Mouse (Mus musculus) midbrain, embryonic 15.5 days (tissue): ENCODE data around the gene Slc35a2. TPM values are rescaled to one million over a fixed set of nuclear protein-coding genes. Genes with fewer than 3 reads are reported as not detected.
A peak's percentile ranks its signal among the peaks of the same experiment; 100 is the strongest.
"Not testable (repeated sequence)": the region's sequence is repeated elsewhere in the genome, so short reads cannot be mapped to it uniquely, and the experiment has no call there.

ENCODE experiments used
- ATAC-seq: fragments of 200-750 bp; cut with Nextera tagmentation; replicated peaks from 2 replicates; pipeline ENCODE4 v1.8.0; 2017; ENCODE audit warnings: moderate TSS enrichment
- H3K27ac ChIP-seq: fragments of 300-500 bp; sonication (generic); 2 replicates; pipeline ENCODE4 v1.5.1; 2015; ENCODE audit warnings: mild to moderate bottlenecking, inconsistent platforms
- H3K27me3 ChIP-seq: fragments of 300-500 bp; sonication (generic); replicated peaks from 2 replicates; pipeline ENCODE4 v1.6.1; 2015; ENCODE audit warnings: inconsistent platforms
- H3K36me3 ChIP-seq: fragments of 300-500 bp; sonication (generic); replicated peaks from 2 replicates; pipeline ENCODE4 v1.6.1; 2015; ENCODE audit warnings: inconsistent platforms
- H3K4me1 ChIP-seq: fragments of 300-500 bp; sonication (generic); 2 replicates; pipeline ENCODE4 v1.6.1; 2015; ENCODE audit warnings: inconsistent platforms
- H3K4me2 ChIP-seq: fragments of 300-500 bp; sonication (generic); 2 replicates; pipeline ENCODE4 v1.6.1; 2015; ENCODE audit warnings: inconsistent platforms, mild to moderate bottlenecking, moderate library complexity
- H3K4me3 ChIP-seq: fragments of 300-500 bp; sonication (generic); 2 replicates; pipeline ENCODE4 v1.5.1; 2015; ENCODE audit warnings: mild to moderate bottlenecking, inconsistent platforms
- H3K9ac ChIP-seq: fragments of 300-500 bp; sonication (generic); 2 replicates; pipeline ENCODE4 v1.6.1; 2015; ENCODE audit warnings: mild to moderate bottlenecking, inconsistent platforms
- H3K9me3 ChIP-seq: fragments of 300-500 bp; sonication (generic); 2 replicates; pipeline ENCODE4 v1.6.1; 2016; ENCODE audit warnings: inconsistent platforms
- WGBS: fragments of 180-500 bp; shearing (Covaris S2); methylation state at CpG from one replicate; pipeline ENCODE4 v1.1.7; 2015; ENCODE audit warnings: mixed read lengths; 5-methylcytosine and 5-hydroxymethylcytosine counted together
- polyA plus RNA-seq: library from polyadenylated mRNA; unstranded; fragments of >200 nt; fragmentation: Nextera tagmentation; extraction: Ambion mirVana; gene quantifications from 2 replicates; pipeline ENCODE4 v1.2.1, GENCODE M21; 2015

Gene Slc35a2
- polyA plus RNA-seq, 1 experiment from 2014 or later, result 42.9 TPM

- Histone ChIP-seq H3K9me3 (no peaks in the 10 kb centered on the region), H3K9ac (no peak overlapping the region), H3K4me3 (no peak overlapping the region), H3K4me1 (no peaks in the 10 kb centered on the region), H3K27ac (no peak overlapping the region), H3K36me3 (no peaks in the 10 kb centered on the region; the same call in 1 of the 2 replicates), H3K4me2 (no peak overlapping the region), H3K27me3 (no peaks in the 10 kb centered on the region)
- no peak for ATAC-seq
- WGBS, result 100% methylated on average over 1 of the region's 1 CpGs
These were observed 16.7 kb upstream of the Slc35a2 start for GRCm38 (mm10) chrX:7867141-7867540.

GRCm38 (mm10) chrX:7868506-7868905, 15.3 kb upstream of the Slc35a2 start:
- no peak overlapping the region for H3K4me2 ChIP-seq
- no peak overlapping the region for H3K9ac ChIP-seq
- H3K36me3 ChIP-seq, result no peaks in the 10 kb centered on the region; the same call in 1 of the 2 replicates
- H3K4me1 ChIP-seq, result no peaks in the 10 kb centered on the region
- no peak overlapping the region for H3K4me3 ChIP-seq
- H3K27ac ChIP-seq, result no peak overlapping the region
- ATAC-seq, result no peak
- WGBS, result 31% methylated on average over 2 of the region's 2 CpGs
- H3K9me3 ChIP-seq, result no peaks in the 10 kb centered on the region
- no peaks in the 10 kb centered on the region for H3K27me3 ChIP-seq

- Histone ChIP-seq H3K4me2 (no peak overlapping the region), H3K27ac (no peak overlapping the region), H3K27me3 (no peaks in the 10 kb centered on the region), H3K4me1 (no peaks in the 10 kb centered on the region), H3K9ac (no peak overlapping the region), H3K9me3 (no peaks in the 10 kb centered on the region), H3K36me3 (no peaks in the 10 kb centered on the region; the same call in 1 of the 2 replicates), H3K4me3 (no peak overlapping the region)
- no peak for ATAC-seq
- 25% methylated on average over 3 of the region's 3 CpGs for WGBS
These were observed 14.0 kb upstream of the Slc35a2 start for GRCm38 (mm10) chrX:7869826-7870225.

- Histone ChIP-seq H3K4me1 (peaks cover 10% of the 10 kb centered on the region), H3K27me3 (no peaks in the 10 kb centered on the region), H3K27ac (peak within 1 kb of the TSS; percentile 79), H3K4me3 (peak within 1 kb of the TSS; percentile 60), H3K4me2 (peak within 1 kb of the TSS; percentile 79), H3K36me3 (no peaks in the 10 kb centered on the region), H3K9ac (peak within 1 kb of the TSS; percentile 68), H3K9me3 (no peaks in the 10 kb centered on the region)
- ATAC-seq, result peak; percentile 92
- WGBS, result 29% methylated on average over 37 of the region's 38 CpGs
These were observed 5.8 kb upstream of the Slc35a2 start, which contains the start of gene Pim2 for GRCm38 (mm10) chrX:7878007-7878419. Gene Pim2, plus strand, starts transcription at chrX:7878262.

- Histone ChIP-seq H3K4me1 (peaks cover 10% of the 10 kb centered on the region), H3K4me3 (peak overlapping the region; percentile 60), H3K4me2 (peak overlapping the region; percentile 79), H3K9ac (peak overlapping the region; percentile 68), H3K36me3 (no peaks in the 10 kb centered on the region), H3K9me3 (no peaks in the 10 kb centered on the region), H3K27me3 (no peaks in the 10 kb centered on the region), H3K27ac (peak overlapping the region; percentile 79)
- WGBS, result 24% methylated on average over 21 of the region's 21 CpGs
- ATAC-seq, result peak; percentile 46
These were observed 5.3 kb upstream of the Slc35a2 start for GRCm38 (mm10) chrX:7878495-7878894.

- Histone ChIP-seq H3K27ac (peak overlapping the region; percentile 49), H3K4me1 (peaks cover 12% of the 10 kb centered on the region), H3K9ac (no peak overlapping the region)
These were observed 4.0 kb upstream of the Slc35a2 start for GRCm38 (mm10) chrX:7879819-7880218.

GRCm38 (mm10) chrX:7898211-7898610, 14.4 kb downstream of the Slc35a2 start:
- Histone ChIP-seq H3K27me3 (no peaks in the 10 kb centered on the region), H3K9ac (peak overlapping the region; percentile 52), H3K9me3 (no peaks in the 10 kb centered on the region), H3K4me3 (peak overlapping the region; percentile 60), H3K36me3 (no peaks in the 10 kb centered on the region; the same call in 1 of the 2 replicates), H3K27ac (peak overlapping the region; percentile 92), H3K4me1 (peaks cover 13% of the 10 kb centered on the region), H3K4me2 (peak overlapping the region; percentile 54)
- no peak for ATAC-seq
- WGBS, result 38% methylated on average over 13 of the region's 13 CpGs

More at GRCm38 (mm10) chrX:7879819-7880218, 4.0 kb upstream of the Slc35a2 start:
- Histone ChIP-seq H3K9me3 (no peaks in the 10 kb centered on the region), H3K4me2 (peak overlapping the region; percentile 79), H3K27me3 (no peaks in the 10 kb centered on the region), H3K4me3 (peak overlapping the region; percentile 60), H3K36me3 (no peaks in the 10 kb centered on the region)
- 17% methylated on average over 11 of the region's 11 CpGs for WGBS
- ATAC-seq, result peak; percentile 49

- H3K4me3 ChIP-seq, result peak within 1 kb of the TSS; percentile 60
- WGBS, result 19% methylated on average over 58 of the region's 62 CpGs
These were observed 15.3 kb downstream of the Slc35a2 start, which contains the start of the genes Pqbp1 and Timm17b for GRCm38 (mm10) chrX:7898880-7899874. Gene Pqbp1, minus strand, starts transcription at chrX:7899269. Gene Timm17b, plus strand, starts transcription at chrX:7899357.

GRCm38 (mm10) chrX:7904441-7904840, 20.6 kb downstream of the Slc35a2 start:
- no peaks in the 10 kb centered on the region for H3K9me3 ChIP-seq
- peaks cover 5% of the 10 kb centered on the region; the same call in 1 of the 2 replicates for H3K4me1 ChIP-seq
- 97% methylated on average over 5 of the region's 5 CpGs for WGBS
- no peak overlapping the region for H3K4me2 ChIP-seq
- no peaks in the 10 kb centered on the region for H3K36me3 ChIP-seq
- no peak overlapping the region for H3K27ac ChIP-seq
- H3K9ac ChIP-seq, result no peak overlapping the region
- ATAC-seq, result no peak
- H3K27me3 ChIP-seq, result no peaks in the 10 kb centered on the region
- no peak overlapping the region for H3K4me3 ChIP-seq

More at GRCm38 (mm10) chrX:7898880-7899874, 15.3 kb downstream of the Slc35a2 start, which contains the start of the genes Pqbp1 and Timm17b:
- ATAC-seq, result peak; percentile 99
- Histone ChIP-seq H3K36me3 (no peaks in the 10 kb centered on the region; the same call in 1 of the 2 replicates), H3K27me3 (no peaks in the 10 kb centered on the region), H3K4me1 (peaks cover 13% of the 10 kb centered on the region), H3K4me2 (peak within 1 kb of the TSS; percentile 54), H3K9ac (peak within 1 kb of the TSS; percentile 55), H3K27ac (peak within 1 kb of the TSS; percentile 92), H3K9me3 (no peaks in the 10 kb centered on the region)

GRCm38 (mm10) chrX:7907735-7908134, 23.9 kb downstream of the Slc35a2 start, which contains the start of gene Gm10491:
Gene Gm10491, minus strand, starts transcription at chrX:7907835.
- Histone ChIP-seq H3K9me3 (no peaks in the 10 kb centered on the region), H3K4me2 (no peak within 1 kb of the TSS), H3K27ac (no peak within 1 kb of the TSS), H3K27me3 (no peaks in the 10 kb centered on the region), H3K9ac (no peak within 1 kb of the TSS), H3K4me1 (no peaks in the 10 kb centered on the region), H3K4me3 (no peak within 1 kb of the TSS), H3K36me3 (no peaks in the 10 kb centered on the region)
- 90% methylated on average over 5 of the region's 5 CpGs for WGBS
- no peak for ATAC-seq

- H3K9me3 ChIP-seq, ATAC-seq, H3K4me3 ChIP-seq, H3K27ac ChIP-seq, H3K4me2 ChIP-seq, H3K27me3 ChIP-seq, H3K4me1 ChIP-seq, H3K9ac ChIP-seq, H3K36me3 ChIP-seq: not testable (repeated sequence)
- 95% methylated on average over 4 of the region's 4 CpGs for WGBS
These were observed 25.4 kb downstream of the Slc35a2 start, which contains the start of gene Gm10490 for GRCm38 (mm10) chrX:7909242-7909641. Gene Gm10490, plus strand, starts transcription at chrX:7909542.

- Histone ChIP-seq H3K27me3 (no peaks in the 10 kb centered on the region), H3K27ac (no peak overlapping the region), H3K36me3 (no peaks in the 10 kb centered on the region), H3K4me1 (no peaks in the 10 kb centered on the region), H3K4me2 (no peak overlapping the region), H3K9ac (no peak overlapping the region), H3K9me3 (no peaks in the 10 kb centered on the region), H3K4me3 (no peak overlapping the region)
- peak; percentile 60 for ATAC-seq
- 42% methylated on average over 6 of the region's 6 CpGs for WGBS
These were observed 26.6 kb downstream of the Slc35a2 start for GRCm38 (mm10) chrX:7910473-7910872.
